Mouse (Mus musculus): ENCODE measurements at regions not wholly inside any gene's neighbourhood (a gene's known extent, or its start where the extent isn't known, plus 50 kb on each side); places are given as distances from the start of the nearest gene placed in this dataset.

DNA sequence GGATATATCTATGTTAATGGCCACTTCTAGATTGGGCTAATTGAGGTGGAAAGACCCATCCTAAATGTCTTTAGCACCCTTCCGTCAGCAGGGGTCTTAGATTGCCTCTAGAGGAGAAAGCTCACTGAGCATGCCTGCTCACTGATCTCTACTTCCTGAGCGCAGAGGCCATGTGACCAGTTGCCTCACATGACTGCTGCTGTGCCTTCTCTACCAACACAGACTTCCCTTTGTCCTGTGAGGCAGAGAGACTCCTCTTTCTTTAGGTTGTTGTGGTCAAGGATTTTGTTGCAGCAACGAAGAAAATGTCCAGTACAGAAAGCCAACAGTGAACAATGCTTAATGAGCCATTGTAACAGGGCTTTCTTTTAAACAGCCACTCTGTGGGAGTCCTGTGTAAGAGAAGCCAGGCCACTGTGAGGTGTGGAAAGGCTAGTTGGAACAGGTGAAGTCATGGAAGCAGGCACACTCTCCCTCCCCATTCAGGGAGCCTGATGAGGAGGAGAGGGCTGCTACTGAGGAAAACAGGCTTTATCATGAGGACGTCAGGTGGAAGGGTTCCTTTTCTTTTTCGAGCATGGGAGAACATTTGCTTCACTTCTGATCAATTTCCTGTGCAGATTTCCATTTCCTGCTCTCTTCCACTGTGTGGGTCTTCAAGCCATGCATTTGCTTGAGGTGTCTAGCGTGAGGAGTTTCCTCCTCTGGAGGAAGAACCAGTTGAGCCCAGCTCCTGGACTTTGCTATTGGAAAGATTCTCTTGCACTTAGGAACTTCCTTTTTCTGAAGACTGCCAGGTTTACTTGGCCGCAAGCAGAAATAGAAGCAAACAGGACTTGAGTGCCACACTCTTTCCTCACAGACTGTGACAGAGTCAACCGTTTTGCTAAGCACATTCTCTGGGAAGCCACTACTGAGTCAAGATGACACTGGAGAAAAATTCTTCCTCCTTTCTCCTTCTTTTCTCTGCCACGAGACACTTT is 290.7 kb upstream of the Adgrl2 start:
- no peak for DNase-seq (ENCODE audit: low spot score in 2 of 2)

DNA sequence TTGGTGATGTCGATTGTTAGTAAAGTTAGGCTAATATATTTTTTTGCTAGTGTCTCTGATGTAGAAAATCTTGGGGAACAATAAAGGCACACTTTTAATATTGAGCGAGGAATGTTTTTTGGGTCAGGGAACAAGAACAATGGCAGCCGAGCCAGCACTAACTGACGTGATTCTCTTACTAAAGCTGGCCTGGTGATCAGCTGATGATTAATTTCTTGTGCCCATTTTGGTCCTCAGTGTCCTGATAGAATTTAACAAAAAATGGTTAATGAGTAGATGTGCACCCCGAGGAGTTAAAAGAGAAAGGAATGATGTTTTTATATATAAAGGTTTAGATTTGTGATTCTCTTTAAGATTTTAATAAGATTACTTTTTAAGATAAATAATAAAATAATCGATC is 289.0 kb upstream of the Adgrl2 start:
- DNase-seq (ENCODE audit: low spot score in 2 of 2): no peak

GRCm38 (mm10) chr3:149277812-149278211 is 287.5 kb upstream of the Adgrl2 start:
- DNase-seq (ENCODE audit: low spot score in 2 of 2): no peak

DNA sequence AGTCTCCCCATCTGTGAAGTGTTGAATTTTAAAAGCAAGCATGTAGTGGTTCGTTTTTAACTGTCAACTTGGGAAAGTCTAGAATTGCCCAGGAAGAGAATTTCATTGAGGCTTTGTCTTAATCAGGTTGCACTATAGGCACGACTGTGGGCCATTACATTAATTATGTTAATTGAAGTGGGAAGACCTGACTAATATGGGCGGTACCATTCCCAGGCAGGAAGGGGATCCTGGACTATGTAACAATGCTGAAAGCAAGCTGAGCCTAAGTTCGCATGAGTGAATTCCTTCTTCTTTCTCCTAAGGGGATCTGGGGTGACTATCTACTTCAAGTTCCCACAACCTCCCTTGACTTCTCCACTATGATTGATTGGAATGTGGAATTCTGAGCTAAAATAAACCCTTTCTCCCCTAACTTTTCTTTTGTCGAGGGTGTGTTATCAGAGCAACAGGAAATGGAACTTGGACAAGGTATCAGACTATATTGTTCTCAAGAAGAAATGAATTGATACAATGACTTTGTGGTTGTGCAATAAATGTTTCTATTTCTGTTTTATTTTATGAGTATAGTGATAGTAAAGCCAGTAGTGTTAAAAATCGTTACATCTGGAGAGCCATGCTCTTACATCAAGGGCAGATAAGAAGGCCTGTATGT is 285.2 kb upstream of the Adgrl2 start:
- DNase-seq (ENCODE audit: low spot score in 2 of 2): no peak

- no peak for DNase-seq (ENCODE audit: low spot score in 2 of 2)
Observed at GRCm38 (mm10) chr3:149274987-149275386, 284.6 kb upstream of the Adgrl2 start.

DNA sequence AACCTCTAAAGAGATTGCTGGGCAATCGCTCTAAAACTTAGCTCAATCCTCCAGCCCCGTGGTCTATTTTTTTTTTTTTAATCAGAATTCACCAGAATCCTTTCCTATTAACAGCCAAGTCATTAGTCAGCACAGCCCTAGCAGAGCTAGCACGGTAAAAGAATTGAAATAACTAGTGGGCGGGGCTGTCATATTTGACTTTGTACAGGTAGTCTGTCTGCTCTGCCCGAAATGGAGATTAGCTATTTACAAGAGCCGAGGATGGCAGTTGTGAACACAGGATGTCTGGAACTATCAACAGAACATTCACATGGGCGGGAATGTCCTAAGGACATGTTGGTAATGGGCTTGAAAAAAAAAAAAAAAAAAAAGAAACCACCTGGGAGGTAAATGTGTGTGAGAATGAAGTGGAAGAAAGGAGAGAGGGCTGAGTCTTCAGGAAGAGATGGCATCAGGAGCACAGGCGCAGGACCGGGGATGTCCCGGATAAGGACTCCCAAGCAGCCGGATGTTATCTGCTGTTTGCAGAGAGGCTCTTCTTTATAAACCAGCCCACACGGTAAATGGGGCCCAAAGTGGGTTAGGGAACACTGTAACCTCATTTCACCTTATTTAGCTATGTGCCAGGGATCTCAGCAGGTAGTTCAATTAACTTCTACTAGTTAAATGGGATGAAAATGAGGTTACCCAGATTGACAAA is 283.8 kb upstream of the Adgrl2 start:
- no peak for DNase-seq (ENCODE audit: low spot score in 2 of 2)

GRCm38 (mm10) chr3:149270459-149270858 is 280.1 kb upstream of the Adgrl2 start:
- DNase-seq (ENCODE audit: low spot score in 2 of 2): no peak

DNA sequence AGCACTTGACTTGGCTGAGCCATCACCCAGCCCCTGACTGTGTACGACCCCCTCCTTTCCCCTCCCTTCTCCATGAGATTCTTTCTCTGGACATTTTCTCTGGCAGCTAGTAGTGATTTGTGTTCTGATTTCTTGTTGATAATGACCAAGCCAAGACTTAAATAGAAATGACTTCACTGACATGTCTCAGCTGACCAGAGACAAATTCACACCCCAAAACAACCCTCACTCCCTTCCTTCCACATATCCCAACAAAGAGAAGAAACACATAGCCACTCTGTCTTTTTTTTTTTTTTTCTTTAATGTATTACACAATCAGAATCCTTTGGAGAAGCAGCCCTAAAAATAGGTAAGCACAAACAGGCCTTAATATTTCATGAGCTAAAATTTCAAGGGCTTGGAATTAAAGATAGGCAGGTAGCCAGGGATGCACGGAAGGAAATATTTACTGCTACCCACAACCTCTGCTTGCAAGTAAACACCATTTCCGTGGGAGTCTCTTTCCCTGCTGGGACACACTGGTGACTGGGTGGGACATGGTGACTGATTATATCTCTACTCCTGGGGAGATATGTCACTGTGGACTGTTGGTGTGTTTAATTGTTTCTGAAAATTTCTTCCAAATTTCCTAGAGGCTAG is 272.1 kb upstream of the Adgrl2 start:
- DNase-seq (ENCODE audit: low spot score in 2 of 2): no peak

- no peak for DNase-seq (ENCODE audit: low spot score in 2 of 2)
Observed at GRCm38 (mm10) chr3:149261764-149262163, 271.4 kb upstream of the Adgrl2 start.

DNA sequence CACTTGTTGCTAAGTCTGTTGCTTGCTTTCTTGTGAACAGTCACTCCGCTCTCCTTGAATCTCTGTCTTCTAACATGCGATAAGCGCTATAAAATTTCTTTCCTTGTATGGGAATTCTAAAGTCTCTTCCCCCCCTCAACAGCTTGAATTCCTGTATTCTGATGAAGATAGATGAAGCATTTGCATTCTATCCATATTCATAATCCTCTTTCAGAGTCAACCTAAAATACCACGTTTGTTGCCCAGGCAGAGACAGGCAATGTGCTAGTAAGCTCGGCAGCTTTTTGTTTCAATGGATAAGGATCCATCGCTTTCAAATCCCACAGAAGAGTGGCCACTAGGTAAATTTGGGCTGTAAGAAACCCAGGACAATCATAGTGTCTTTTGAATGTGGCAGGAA is 268.5 kb upstream of the Adgrl2 start:
- DNase-seq (ENCODE audit: low spot score in 2 of 2): no peak

DNA sequence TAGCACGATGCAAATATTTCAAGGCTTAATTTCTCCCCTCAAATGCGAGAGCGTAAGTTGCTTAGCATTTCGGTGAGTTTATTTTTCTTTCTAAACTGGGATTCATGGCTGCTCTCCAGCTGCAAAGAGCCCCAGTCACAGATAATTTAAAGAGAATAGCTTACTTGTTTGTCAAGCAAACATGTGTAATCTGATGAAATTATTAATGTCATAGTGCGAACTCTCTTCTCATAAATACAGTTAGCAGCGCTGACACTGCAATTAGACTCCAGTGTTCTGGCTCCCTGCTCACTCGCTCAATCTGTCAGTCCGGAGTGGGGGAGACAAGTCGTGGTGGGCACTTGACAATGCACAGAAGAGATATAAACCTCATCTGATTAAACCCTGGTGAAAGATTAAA is 266.5 kb upstream of the Adgrl2 start:
- no peak for DNase-seq (ENCODE audit: low spot score in 2 of 2)

GRCm38 (mm10) chr3:149253080-149253479 is 262.7 kb upstream of the Adgrl2 start:
- DNase-seq (ENCODE audit: low spot score in 2 of 2): no peak

DNA sequence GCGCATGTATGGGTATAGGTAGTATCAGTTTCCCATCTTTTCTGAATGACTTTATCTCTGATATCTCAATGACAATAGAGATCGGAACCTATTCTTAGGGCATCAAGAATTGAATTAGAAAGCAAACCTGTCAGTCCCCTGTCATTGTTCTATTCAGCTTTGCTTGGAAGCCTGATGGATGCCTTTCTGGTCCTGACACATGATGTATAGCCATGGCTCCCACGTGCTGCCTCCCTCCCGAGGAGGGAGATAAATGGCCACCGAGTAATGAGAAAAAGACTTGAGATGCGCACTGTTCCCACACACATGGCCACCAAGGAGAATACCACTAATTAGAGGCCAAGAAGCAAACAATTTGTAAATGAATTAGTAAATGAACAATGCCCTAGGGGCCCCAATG is 261.8 kb upstream of the Adgrl2 start:
- DNase-seq (ENCODE audit: low spot score in 2 of 2): no peak

DNA sequence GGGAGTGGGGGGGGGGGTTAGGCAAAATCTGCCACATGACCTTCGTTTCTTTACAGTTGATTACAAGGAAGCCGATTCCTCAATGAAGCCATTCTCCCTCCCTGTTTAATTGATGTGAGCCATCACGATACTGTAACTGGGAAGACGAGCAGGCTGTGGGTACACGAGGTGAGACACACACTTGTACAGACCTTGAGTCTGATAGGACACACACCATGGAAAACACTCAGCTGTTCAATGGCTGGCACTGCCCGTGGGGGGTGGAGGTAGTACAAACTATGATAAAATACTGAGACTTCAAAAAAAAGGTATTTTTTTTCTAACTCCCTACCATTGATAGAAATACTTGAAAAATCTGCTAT is 257.3 kb upstream of the Adgrl2 start:
- no peak for DNase-seq (ENCODE audit: low spot score in 2 of 2)

DNA sequence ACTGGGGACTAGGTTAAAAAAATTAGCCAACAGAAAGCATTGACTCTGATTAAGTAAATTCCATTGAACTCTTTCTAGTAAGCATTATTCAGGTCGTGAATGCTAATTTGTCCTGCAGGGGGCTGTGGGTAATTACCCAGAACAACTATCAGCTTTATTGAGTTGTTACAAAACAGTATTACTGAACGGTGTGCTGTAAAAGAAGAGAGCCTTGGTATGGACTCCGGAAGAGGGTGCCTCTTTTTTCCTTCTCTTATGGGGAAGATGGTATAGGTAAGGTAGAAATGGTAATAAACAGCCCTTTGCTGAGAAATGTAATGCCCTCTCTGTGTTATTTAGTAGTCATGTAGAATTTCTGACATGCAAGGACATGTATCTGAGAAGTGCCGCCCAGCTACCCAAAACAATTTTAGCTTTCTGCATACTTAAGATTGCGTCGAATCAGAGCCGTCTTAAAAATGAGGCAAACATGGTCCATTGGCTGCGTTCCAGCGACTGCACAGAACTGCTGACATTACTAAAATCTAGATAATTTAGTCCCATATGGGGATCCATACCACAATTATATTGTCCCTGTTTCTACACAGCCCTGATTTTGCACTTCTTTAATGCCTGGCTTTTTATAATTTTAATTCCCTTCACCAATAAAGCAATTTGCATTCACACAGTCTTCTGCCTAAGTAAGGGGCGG is 256.7 kb upstream of the Adgrl2 start:
- no peak for DNase-seq (ENCODE audit: low spot score in 2 of 2)

DNA sequence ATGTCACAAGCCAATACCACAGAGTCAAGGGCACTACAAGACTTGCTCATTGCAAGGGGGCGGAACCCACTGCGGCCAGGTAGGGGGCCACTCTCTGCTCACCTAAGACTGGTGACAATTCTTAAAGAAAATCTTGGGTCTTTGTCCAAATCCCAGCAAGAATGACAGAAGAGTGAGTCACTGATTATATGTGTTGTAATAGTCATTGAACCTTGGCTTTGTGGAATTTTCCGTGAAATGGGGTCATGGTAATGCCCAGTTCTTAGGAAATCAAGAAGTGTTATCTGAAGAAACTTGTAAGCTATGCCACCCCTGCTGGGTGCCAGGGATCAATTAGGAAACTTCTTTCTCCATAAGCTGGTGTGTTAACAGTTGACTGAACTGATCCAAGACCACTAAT is 249.3 kb upstream of the Adgrl2 start:
- DNase-seq (ENCODE audit: low spot score in 2 of 2): no peak

- DNase-seq (ENCODE audit: low spot score in 2 of 2): no peak
Observed at GRCm38 (mm10) chr3:149238076-149238475, 247.7 kb upstream of the Adgrl2 start.

GRCm38 (mm10) chr3:149235183-149235582 is 244.8 kb upstream of the Adgrl2 start:
- no peak for DNase-seq (ENCODE audit: low spot score in 2 of 2)

- DNase-seq (ENCODE audit: low spot score in 2 of 2): no peak
Observed at GRCm38 (mm10) chr3:149233691-149234131, 243.4 kb upstream of the Adgrl2 start.

GRCm38 (mm10) chr3:149233191-149233641 is 242.9 kb upstream of the Adgrl2 start:
- no peak for DNase-seq (ENCODE audit: low spot score in 2 of 2)

GRCm38 (mm10) chr3:149231346-149231745 is 241.0 kb upstream of the Adgrl2 start:
- DNase-seq (ENCODE audit: low spot score in 2 of 2): no peak
